Mouse (Mus musculus) liver, embryonic 14.5 days (tissue): ENCODE data around the gene Rnf220.

Source experiments
- CTCF ChIP-seq: IDR thresholded peaks from 2 replicates; pipeline ENCODE4 v1.5.1; 2016; ENCODE audit warnings: antibody characterized with exemption, low read depth, control low read depth
- EP300 ChIP-seq: IDR thresholded peaks from 2 replicates; pipeline ENCODE4 v1.6.1; 2016; ENCODE audit warnings: antibody characterized with exemption, low read depth

- TF ChIP-seq CTCF (no peak), EP300 (no peak)
Observed at GRCm38 (mm10) chr4:117253218-117254016, 243.4 kb downstream of the Rnf220 start.
